Mouse (Mus musculus): ENCODE results near the gene Cul9.

DNA sequence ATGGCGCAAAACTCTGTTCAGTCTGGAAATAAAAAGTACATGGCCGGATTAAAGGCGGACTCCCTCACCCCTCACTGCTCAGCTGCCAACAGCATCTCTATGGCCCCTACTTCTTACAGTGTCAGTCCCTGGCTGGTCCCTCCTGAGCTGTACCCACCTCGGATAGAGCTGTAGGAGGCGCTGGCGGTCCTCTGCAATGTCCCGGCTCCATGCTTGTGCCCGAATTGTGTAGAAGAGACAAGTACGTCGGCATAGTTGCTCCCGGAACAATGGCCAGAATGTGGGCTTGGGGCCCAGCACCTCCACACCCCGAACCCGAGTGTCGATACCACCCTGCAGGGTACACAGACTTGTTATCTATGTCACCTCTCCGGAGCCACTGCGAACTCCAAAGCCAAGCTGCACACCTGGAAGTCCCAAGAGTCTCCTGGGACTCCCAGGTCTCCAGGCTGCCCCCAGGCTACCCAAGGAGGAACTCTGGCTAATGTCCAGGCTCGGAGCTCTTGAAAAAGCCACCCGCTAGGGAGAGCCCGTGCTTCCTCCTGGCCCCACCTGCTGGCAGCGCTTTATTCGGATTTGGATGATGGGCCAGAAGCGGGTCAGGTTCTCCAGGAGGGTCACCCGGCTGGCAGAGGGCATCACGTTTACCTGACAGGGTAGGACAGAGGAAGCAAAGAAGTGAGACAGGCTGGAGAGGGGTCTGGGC, 24.1 kb downstream of the Cul9 start:
- TF ChIP-seq CTCF (conservative IDR thresholded peaks at IDR 0.05; ENCODE audit: low read length) (peak; percentile 44), NANOG (IDR thresholded peaks at IDR 0.05; ENCODE audit: borderline replicate concordance, low read length) (no peak)
